In the genomic region with DNA sequence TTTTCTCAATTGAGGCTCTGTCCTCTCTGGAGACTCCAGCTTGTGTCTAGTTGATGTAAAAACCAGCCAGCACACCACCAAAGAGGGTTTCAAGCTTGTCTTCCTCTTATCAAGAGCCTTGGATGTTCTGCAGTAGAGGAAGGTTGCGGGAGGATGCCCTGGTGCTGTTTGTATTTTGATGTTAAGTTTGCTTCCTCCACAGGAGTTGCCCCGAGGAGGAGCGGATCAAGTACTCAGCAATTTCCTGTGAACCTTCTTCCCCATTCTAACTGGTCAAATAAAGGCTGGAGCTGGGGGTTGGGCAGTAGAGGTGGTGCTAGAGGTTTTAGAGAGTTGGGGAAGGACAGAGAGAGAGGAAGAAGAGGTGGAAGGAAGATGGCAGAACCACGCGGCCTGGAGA, we compare ENCODE assay signal across 22 mouse cellular contexts. TPM values are rescaled to one million over a fixed set of nuclear protein-coding genes. Genes with fewer than 3 reads are reported as not detected.
DNase-seq lines count a peak whose midpoint lies in the region; ATAC-seq and TF ChIP-seq lines count a peak whose summit lies in the region.
"Had no signal": no experiment of that assay in that cellular context is flagged by ENCODE, and none has a peak within 500 bp of the region (broad histone marks: within the 10 kb centered on the region; RNA-seq: fewer than 3 reads in every experiment).

No protein-coding gene starts in this region.

- no peak for TF ChIP-seq POLR2A in spleen, adult 2 months (IDR thresholded peaks at IDR 0.05; ENCODE audit: low read depth, low read length)

- no peak overlapping the region for H3K4me3 ChIP-seq in spleen, adult 2 months (ENCODE audit: extremely low read depth, insufficient read depth, insufficient read length)
- H3K4me3 ChIP-seq in ES-E14 (ENCODE audit: insufficient read depth in 1 of 2, low read depth in 1 of 2, low read length in 2 of 2, poor library complexity in 1 of 2, severe bottlenecking in 1 of 2): no peak overlapping the region
- no peak overlapping the region for H3K4me3 ChIP-seq in intestine, postnatal 0 days (ENCODE audit: low read depth, low read length)
- H3K4me3 ChIP-seq in forebrain, postnatal 0 days (ENCODE audit: low read depth, low read length): no peak overlapping the region
- H3K4me3 ChIP-seq: embryonic facial prominence, embryonic 10.5 days; forebrain, embryonic 13.5 days; hindbrain, embryonic 15.5 days; midbrain, embryonic 10.5 days; neural tube, embryonic 15.5 days had no signal

- no peaks in the 10 kb centered on the region for H3K9me3 ChIP-seq in ES-E14 (ENCODE audit: control insufficient read depth, insufficient read depth, low read depth, low read length)
- no peaks in the 10 kb centered on the region for H3K9me3 ChIP-seq in intestine, postnatal 0 days (ENCODE audit: control insufficient read depth)
- H3K9me3 ChIP-seq in forebrain, postnatal 0 days (ENCODE audit: low read length): no peaks in the 10 kb centered on the region
- H3K9me3 ChIP-seq: hindbrain, embryonic 15.5 days; neural tube, embryonic 15.5 days had no signal

- WGBS in spleen, adult 2 months: 29% methylated on average over 5 of the region's 5 CpGs
- 77% methylated on average over 5 of the region's 5 CpGs for WGBS in intestine, postnatal 0 days
- 95% methylated on average over 5 of the region's 5 CpGs for WGBS in forebrain, postnatal 0 days

- in situ Hi-C loops in ES-E14 (cut with MboI; ENCODE audit: low sequenced_read_pairs in 2 of 2, unreplicated experiment in 2 of 2): no loop called here

- peak overlapping the region; percentile 29; the same call in 1 of the 2 replicates for H3K27ac ChIP-seq in spleen, adult 2 months (ENCODE audit: insufficient read depth, low read length)
- H3K27ac ChIP-seq in ES-E14 (ENCODE audit: insufficient read depth, low read depth, low read length, poor library complexity, severe bottlenecking): peak overlapping the region; percentile 23; the same call in 1 of the 2 replicates
- no peak overlapping the region for H3K27ac ChIP-seq in intestine, postnatal 0 days (ENCODE audit: low read depth, low read length)
- H3K27ac ChIP-seq in forebrain, postnatal 0 days (ENCODE audit: low read depth, low read length): no peak overlapping the region
- H3K27ac ChIP-seq: embryonic facial prominence, embryonic 10.5 days; forebrain, embryonic 13.5 days; hindbrain, embryonic 15.5 days; liver, embryonic 14.5 days; midbrain, embryonic 10.5 days; neural tube, embryonic 15.5 days had no signal

- H3K4me1 ChIP-seq in spleen, adult 2 months (ENCODE audit: control insufficient read depth, insufficient read depth, insufficient read length): peaks cover 24% of the 10 kb centered on the region; the same call in 1 of the 2 replicates
- peaks cover 5 to 24% of the 10 kb centered on the region in 2 experiments for H3K4me1 ChIP-seq in ES-E14 (ENCODE audit: control insufficient read depth in 2 of 2, insufficient read depth in 2 of 2, low read length in 2 of 2, poor library complexity in 1 of 2)
- 0 out of 2 replicates have a peak, but pooled peaks cover 10% of the 10 kb centered on the region for H3K4me1 ChIP-seq in intestine, postnatal 0 days (replicated peaks; ENCODE audit: control insufficient read depth, insufficient read depth, low read length)
- H3K4me1 ChIP-seq in forebrain, postnatal 0 days (ENCODE audit: insufficient read depth): no peaks in the 10 kb centered on the region
- H3K4me1 ChIP-seq: forebrain, embryonic 13.5 days; hindbrain, embryonic 15.5 days; neural tube, embryonic 15.5 days had no signal

- no peak overlapping the region for H3K4me2 ChIP-seq in intestine, postnatal 0 days (replicated peaks; ENCODE audit: low read depth)
- no peak overlapping the region for H3K4me2 ChIP-seq in forebrain, postnatal 0 days (ENCODE audit: low read depth)
- H3K4me2 ChIP-seq: forebrain, embryonic 13.5 days; heart, embryonic 11.5 days; hindbrain, embryonic 15.5 days; neural tube, embryonic 15.5 days had no signal

- H3K27me3 ChIP-seq in spleen, adult 2 months (ENCODE audit: control insufficient read depth, insufficient read depth, low read length): no peaks in the 10 kb centered on the region
- H3K27me3 ChIP-seq in intestine, postnatal 0 days (replicated peaks; ENCODE audit: control insufficient read depth, insufficient read depth, low read length): no peaks in the 10 kb centered on the region
- H3K27me3 ChIP-seq in forebrain, postnatal 0 days (ENCODE audit: insufficient read depth, low read length): no peaks in the 10 kb centered on the region
- H3K27me3 ChIP-seq: forebrain, embryonic 13.5 days; hindbrain, embryonic 15.5 days; neural tube, embryonic 15.5 days had no signal

- no peak overlapping the region for H3K9ac ChIP-seq in ES-E14 (ENCODE audit: insufficient read depth, low read depth, low read length, poor library complexity, severe bottlenecking)
- no peak overlapping the region for H3K9ac ChIP-seq in intestine, postnatal 0 days (ENCODE audit: low read depth, low read length)
- no peak overlapping the region for H3K9ac ChIP-seq in forebrain, postnatal 0 days
- H3K9ac ChIP-seq: forebrain, embryonic 13.5 days; hindbrain, embryonic 15.5 days; liver, embryonic 14.5 days; neural tube, embryonic 15.5 days had no signal

- TF ChIP-seq CTCF in spleen, adult 2 months (IDR thresholded peaks at IDR 0.05; ENCODE audit: extremely low read depth, insufficient read depth, insufficient read length, insufficient replicate concordance): no peak
- no peak for TF ChIP-seq CTCF in intestine, postnatal 0 days (IDR thresholded peaks at IDR 0.05; ENCODE audit: low read depth)
- no peak for TF ChIP-seq CTCF in forebrain, postnatal 0 days (IDR thresholded peaks at IDR 0.05; ENCODE audit: low read depth)

- H3K36me3 ChIP-seq in spleen, adult 2 months (ENCODE audit: control insufficient read depth, insufficient read depth, low read length): no peaks in the 10 kb centered on the region
- H3K36me3 ChIP-seq in ES-E14 (ENCODE audit: control insufficient read depth, insufficient read depth, low read length, poor library complexity, severe bottlenecking): no peaks in the 10 kb centered on the region
- no peaks in the 10 kb centered on the region; the same call in 1 of the 2 replicates for H3K36me3 ChIP-seq in intestine, postnatal 0 days (ENCODE audit: control insufficient read depth, insufficient read depth)
- H3K36me3 ChIP-seq in forebrain, postnatal 0 days (ENCODE audit: insufficient read depth): no peaks in the 10 kb centered on the region
- H3K36me3 ChIP-seq: embryonic facial prominence, embryonic 10.5 days; hindbrain, embryonic 15.5 days; midbrain, embryonic 10.5 days; neural tube, embryonic 15.5 days had no signal

- DNase-seq in spleen, adult 2 months (ENCODE audit: low read depth in 1 of 2, low spot score in 2 of 2): no peak
- no peak for DNase-seq in spleen, adult 12 weeks (ENCODE audit: low spot score)
- DNase-seq in ES-E14 (ENCODE audit: low read depth, low spot score): no peak
- DNase-seq in kidney, postnatal 10 days: no peak
- no peak for DNase-seq in forebrain, postnatal 0 days
- DNase-seq: adrenal gland, postnatal 25 days; cerebellum, postnatal 14 days; gastrocnemius, postnatal 25 days; heart, postnatal 36 days; kidney, adult 18-20 months; left cerebral cortex, postnatal 4 days; lung, postnatal 14 days had no signal

- peak; percentile 20 for ATAC-seq in common myeloid progenitor, adult 5-6 weeks (replicated peaks; ENCODE audit: low read depth, poor library complexity, severe bottlenecking)
- peak; percentile 38 for ATAC-seq in megakaryocyte progenitor cell, adult 5-6 weeks (replicated peaks; ENCODE audit: poor library complexity)
- no peak for ATAC-seq in intestine, postnatal 0 days
- ATAC-seq in forebrain, postnatal 0 days: no peak
- ATAC-seq: forebrain, embryonic 13.5 days had no signal

TF ChIP-seq in ES-E14, 5 proteins besides CTCF, POLR2A, EP300 and RAD21:
- TF ChIP-seq ZNF384 (IDR thresholded peaks at IDR 0.05; ENCODE audit: low read depth, low read length) (no peak), ZC3H11A (IDR thresholded peaks at IDR 0.05; ENCODE audit: borderline replicate concordance, low read depth, low read length) (no peak), CHD2 (IDR thresholded peaks at IDR 0.05; ENCODE audit: low read depth, low read length) (no peak), MAFK (IDR thresholded peaks at IDR 0.05; ENCODE audit: insufficient read depth, low read depth, low read length) (no peak), HCFC1 (IDR thresholded peaks at IDR 0.05; ENCODE audit: borderline replicate concordance, insufficient read depth, low read length) (no peak)

RNA-seq across cellular contexts. Expression of a gene that starts 59.5 kb away (rescaled TPM):
- polyA plus RNA-seq in spleen, adult 2 months (2012; rRNA removed): 146 and 261 TPM in 2 replicates
- 11.0 and 12.6 TPM in 2 replicates for total RNA-seq in ES-E14 (2012; rRNA removed)
- total RNA-seq in common myeloid progenitor, adult 5-6 weeks (2017): 197 and 277 TPM in 2 replicates
- total RNA-seq in megakaryocyte progenitor cell, adult 5-6 weeks (2015): 269 and 286 TPM in 2 replicates
- total RNA-seq in megakaryocyte progenitor cell, adult 5-6 weeks (2017): 98.9 and 112 TPM in 2 replicates
- 29.6 and 32.0 TPM in 2 replicates for polyA plus RNA-seq in intestine, postnatal 0 days (2015; fragmentation: Nextera tagmentation; extraction: Ambion mirVana)
- total RNA-seq in forebrain, postnatal 0 days (2014; rRNA removed): 7.5 and 9.6 TPM in 2 replicates
- polyA plus RNA-seq in forebrain, postnatal 0 days (2015; fragmentation: Nextera tagmentation; extraction: Ambion mirVana): 3.8 and 5.1 TPM in 2 replicates

Comparison
In these comparisons a context has a peak if more than half of its experiments do, and no peak if none do; other contexts are left out.
1. H3K27ac ChIP-seq: peak in spleen, adult 2 months (single experiment) and ES-E14 (single experiment); none in intestine, postnatal 0 days (single experiment) and forebrain, postnatal 0 days (single experiment).
2. ATAC-seq: peak in common myeloid progenitor, adult 5-6 weeks (single experiment) and megakaryocyte progenitor cell, adult 5-6 weeks (single experiment); none in intestine, postnatal 0 days (single experiment) and forebrain, postnatal 0 days (single experiment).